Mouse (Mus musculus): ENCODE measurements around the gene Chst15.

DNA sequence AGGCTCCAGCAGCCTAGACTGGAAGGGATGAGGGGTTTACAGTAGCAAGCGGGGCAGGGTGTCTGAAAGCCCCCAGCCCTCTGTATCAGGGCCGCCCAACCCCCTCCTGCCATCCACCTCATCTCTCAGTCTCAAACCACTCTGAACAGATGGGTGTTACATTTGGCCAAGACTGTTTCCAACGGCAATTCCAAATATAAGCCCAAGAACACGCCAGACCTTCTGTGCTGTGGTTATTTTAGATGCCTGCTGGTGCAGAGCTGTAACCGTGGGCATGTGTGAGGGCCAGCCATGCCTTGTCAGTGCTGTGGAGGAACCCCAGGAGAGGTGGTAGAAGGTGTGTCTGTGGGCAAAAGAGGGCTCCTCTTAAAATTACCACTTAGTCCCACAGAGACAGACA is 63.5 kb downstream of the Chst15 start:
- no peak for TF ChIP-seq CTCF (IDR thresholded peaks at IDR 0.05)
- no peak for TF ChIP-seq POLR2A (IDR thresholded peaks at IDR 0.05; ENCODE audit: insufficient read depth, low read depth, low read length)
- TF ChIP-seq EP300 (IDR thresholded peaks at IDR 0.05; ENCODE audit: insufficient read depth, low read depth, low read length): no peak

All from heart, adult 2 months (tissue).